Mouse (Mus musculus) E14TG2a.4 (cell line): Measurements from ENCODE around the gene Pard6b.

Experiments
- H3K27me3 ChIP-seq: 2 replicates; pipeline ENCODE4 v1.6.1; 2014; ENCODE audit warnings: low read length, control low read depth; ENCODE audit not compliant: insufficient read depth
- H3K36me3 ChIP-seq: 2 replicates; pipeline ENCODE4 v1.6.1; 2014; ENCODE audit warnings: low read length, control low read depth; ENCODE audit not compliant: insufficient read depth
- H3K4me1 ChIP-seq: replicated peaks from 2 replicates; pipeline ENCODE4 v1.6.1; 2014; ENCODE audit warnings: low read depth, low read length, control low read depth
- H3K4me3 ChIP-seq: replicated peaks from 2 replicates; pipeline ENCODE4 v1.5.1; 2014; ENCODE audit warnings: mild to moderate bottlenecking, low read length
- H3K9me3 ChIP-seq: 2 replicates; pipeline ENCODE4 v1.6.1; 2014; ENCODE audit warnings: low read length, control low read depth
- CTCF ChIP-seq: conservative IDR thresholded peaks from 2 replicates; pipeline ENCODE4 v1.5.1; 2014; ENCODE audit warnings: low read length
- NANOG ChIP-seq: IDR thresholded peaks from 2 replicates; pipeline ENCODE4 v1.6.1; 2014; ENCODE audit warnings: borderline replicate concordance, low read length, mixed read lengths
- POU5F1 ChIP-seq: IDR thresholded peaks from 2 replicates; pipeline ENCODE4 v1.6.1; 2014; ENCODE audit warnings: low read length, borderline replicate concordance

Pard6b gene

DNA sequence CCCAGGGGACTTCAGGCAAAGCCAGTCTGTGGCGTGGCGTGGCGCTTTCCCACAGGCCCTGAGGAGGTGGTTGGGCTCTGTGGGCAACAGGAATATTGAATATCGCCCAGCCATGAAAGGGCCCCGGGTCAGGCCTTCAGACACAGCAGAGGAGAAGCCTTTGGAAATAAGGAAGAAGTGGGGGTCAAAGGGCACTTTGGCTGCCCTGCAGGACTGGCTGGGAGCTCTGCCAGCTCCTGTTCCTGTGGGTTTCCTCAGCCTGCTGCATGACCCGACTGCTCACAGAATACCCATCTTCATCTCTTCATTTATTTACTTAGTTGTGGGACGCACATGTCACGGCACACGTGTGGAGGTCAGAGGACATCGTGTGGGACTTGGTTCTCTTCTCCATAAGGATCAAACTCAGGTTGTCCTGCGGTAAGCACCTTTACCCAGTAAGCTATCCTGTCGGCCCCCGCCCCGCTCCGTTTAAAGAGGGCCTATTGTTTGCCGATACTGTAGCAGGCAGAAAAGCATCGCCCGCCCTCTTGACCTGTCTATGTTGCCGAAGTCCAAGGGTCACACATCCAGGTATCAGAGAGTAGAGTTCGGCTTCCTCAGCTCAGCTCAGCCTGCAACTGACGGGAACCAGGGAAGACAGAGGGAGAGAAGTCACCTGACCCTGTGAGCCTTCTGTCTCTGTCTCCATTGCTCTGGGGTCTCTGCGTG lies 67.1 kb downstream of the Pard6b start:
- Histone ChIP-seq H3K36me3 (no peaks in the 10 kb centered on the region), H3K4me3 (peak overlapping the region; percentile 63), H3K4me1 (peaks cover 75% of the 10 kb centered on the region), H3K27me3 (peaks cover 11% of the 10 kb centered on the region; the same call in 1 of the 2 replicates), H3K9me3 (no peaks in the 10 kb centered on the region)
- TF ChIP-seq POU5F1 (no peak), CTCF (no peak), NANOG (no peak)

DNA sequence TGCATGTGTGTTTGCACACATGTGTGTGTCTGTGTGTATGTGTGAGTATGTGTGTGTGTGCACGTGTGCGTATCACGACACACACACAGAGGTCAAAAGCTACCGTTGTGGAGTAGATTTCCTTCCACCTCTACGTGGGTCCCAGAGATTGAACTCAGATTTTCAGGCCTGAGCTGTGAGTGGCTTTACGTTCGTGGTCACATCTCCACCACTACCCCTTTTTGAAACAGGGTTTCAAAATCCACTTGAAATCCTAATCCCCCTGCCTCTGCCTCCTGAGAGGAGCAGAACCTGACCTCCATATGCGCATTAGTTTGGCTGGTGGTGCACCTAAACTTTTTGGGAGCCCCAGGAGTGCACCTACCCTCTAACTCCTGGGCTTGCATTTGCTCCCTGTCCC lies 68.4 kb downstream of the Pard6b start:
- TF ChIP-seq POU5F1 (no peak), CTCF (no peak)
- Histone ChIP-seq H3K4me1 (peaks cover 82% of the 10 kb centered on the region), H3K36me3 (no peaks in the 10 kb centered on the region), H3K27me3 (peaks cover 11% of the 10 kb centered on the region; the same call in 1 of the 2 replicates), H3K4me3 (no peak overlapping the region), H3K9me3 (no peaks in the 10 kb centered on the region)
